Mouse (Mus musculus) adrenal gland, postnatal 10 days (tissue): Measurements from ENCODE around the gene Cdc42. TPM values are rescaled to one million over a fixed set of nuclear protein-coding genes. Genes with fewer than 3 reads are reported as not detected.
A peak's percentile ranks its signal among the peaks of the same experiment; 100 is the strongest.

Source experiments
- DNase-seq: peaks from one replicate; pipeline ENCODE4 v3.0.0; 2021; ENCODE audit warnings: mixed read lengths
- total RNA-seq, 2 experiments: library from RNA; stranded (reverse); gene quantifications; 2 replicates each; pipeline ENCODE4 v1.2.3; 2021

Cdc42 gene
- total RNA-seq, 2 experiments from 2014 or later: 348 to 351 TPM

DNA sequence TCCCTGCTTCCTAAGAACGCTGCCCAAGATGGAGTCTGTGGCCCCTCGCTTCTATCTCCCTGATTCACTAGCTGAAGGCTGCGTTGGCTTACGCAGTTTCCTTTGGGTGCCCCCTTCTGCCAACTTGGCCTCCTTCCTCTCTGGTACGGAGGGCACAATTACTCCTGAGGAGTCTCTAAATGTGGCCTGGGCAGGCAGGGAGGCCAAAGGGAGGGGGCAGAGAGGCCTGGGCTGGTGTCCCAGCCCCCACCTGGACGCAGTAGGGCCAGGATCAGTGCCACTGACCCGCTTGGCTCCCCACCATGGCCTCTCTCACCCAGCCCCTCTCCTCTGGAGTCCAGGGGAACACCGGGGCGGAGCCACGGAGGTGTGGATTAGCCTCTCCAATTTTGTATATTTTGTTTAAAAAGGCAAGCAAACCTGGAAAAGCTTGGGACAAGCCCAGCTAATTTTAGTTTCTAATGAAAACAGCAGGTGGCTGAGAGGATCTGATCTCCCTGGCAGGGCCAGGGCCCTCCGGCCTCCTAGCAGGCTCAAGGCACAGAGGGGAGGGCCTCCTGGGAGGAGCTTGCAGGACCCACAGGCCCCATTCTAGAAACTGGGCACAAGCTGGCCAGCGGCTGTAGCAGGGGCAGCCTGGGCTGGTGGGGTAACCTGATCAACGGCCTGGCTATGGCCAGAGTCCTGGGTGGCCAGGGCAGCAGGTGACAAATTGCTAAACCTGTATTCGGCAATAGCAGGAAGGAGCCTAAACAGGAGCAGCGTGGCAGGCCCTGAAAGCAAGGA is 71.5 kb downstream of the Cdc42 start:
- no peak for DNase-seq

DNA sequence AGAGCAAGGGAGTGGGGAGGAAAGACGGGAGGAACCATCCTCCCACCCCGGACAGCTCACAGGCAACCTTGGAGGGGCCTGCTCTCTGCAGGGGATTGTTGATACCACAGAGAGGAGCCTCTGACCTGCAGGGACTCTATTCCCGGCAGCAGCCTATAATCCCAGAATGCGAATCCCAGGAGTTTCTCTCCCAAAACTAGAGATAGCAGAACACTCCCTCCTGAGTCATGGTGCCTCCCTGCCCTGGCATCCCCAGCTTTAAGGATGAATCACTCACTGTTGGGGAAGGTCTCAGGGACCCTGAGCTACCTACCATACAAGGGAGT is 74.2 kb downstream of the Cdc42 start:
- DNase-seq: peak; percentile 32

DNA sequence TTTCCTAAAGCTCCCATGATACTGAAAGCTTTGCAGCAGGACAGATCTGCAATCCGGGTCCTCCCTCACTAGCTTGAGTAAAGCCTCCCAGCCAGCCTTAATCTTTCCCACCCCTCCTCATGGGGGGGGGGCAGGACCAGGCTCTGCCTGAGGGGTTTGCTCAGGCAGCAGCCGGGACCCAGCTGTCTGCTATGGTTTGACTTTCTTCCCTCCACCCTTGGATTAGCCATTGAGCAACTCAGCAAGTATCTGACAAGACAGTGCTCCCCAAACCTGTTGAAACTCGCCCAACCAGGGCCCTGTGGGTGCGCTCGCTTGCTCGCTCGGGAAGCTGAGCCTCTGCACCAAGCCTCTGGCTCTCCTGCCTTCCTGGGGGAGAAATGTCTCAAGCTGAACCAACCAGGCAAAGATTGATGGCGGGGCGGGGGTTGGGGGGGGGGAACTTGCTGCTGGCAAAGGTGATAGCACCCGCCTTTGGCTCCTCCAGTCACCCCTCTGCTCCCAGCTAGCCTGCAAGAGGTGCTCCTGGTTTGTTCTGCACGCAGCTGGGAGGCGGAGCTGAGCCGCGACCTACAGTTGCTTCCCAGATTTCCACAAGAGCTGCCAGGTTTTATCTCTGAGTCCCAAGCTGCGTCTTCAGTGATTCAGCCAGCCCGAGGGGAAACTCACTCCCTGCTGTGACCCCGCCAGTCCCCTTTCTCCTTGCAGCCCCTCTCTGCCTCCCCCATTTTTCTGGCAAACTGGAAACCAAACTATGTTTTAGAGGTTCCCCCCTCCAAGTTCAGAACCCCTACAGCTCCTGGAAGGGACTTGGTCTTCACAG is 74.7 kb downstream of the Cdc42 start:
- peak; percentile 71 for DNase-seq

DNA sequence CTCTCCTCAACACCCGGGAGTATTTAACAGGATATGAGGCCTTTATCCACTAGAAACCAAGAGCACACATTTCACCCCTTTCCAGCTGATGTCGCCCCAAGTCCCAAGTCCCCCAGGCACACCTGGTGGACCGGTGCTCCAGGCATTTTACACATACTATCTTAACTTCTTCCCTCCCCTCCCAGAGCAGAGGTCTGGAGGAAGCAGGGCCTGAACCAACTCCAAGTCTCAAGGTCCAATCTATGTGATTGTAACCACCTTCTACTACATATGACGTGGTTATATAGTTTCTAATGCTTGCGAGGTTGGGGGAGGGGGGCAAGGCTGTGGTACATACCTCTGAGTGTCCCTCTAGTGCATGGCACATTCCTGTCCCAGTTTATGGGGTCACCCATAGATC is 75.4 kb downstream of the Cdc42 start:
- no peak for DNase-seq

GRCm38 (mm10) chr4:137281273-137281672 is 76.2 kb downstream of the Cdc42 start:
- DNase-seq: no peak

DNA sequence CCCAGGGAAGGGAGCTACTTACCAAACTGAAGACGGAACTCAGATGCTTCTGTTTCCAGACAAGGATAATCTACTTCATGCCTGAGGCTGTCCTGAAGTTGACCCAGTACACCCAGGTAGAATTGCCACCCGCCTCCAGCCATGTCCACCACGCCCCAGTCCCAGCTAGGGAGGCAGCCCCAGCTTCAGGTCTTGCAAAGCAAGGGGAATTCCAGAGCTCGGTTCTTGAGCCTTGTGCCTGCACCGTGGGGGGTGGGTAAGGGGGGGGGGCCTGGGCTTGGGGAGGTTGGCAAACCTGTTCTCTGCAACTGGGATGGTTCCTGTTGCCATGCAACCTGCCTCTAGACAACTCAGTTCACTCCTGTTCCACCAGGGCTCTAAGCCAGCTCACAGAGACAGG is 78.2 kb downstream of the Cdc42 start:
- DNase-seq: no peak

GRCm38 (mm10) chr4:137278144-137279040 is 79.1 kb downstream of the Cdc42 start:
- DNase-seq: no peak

DNA sequence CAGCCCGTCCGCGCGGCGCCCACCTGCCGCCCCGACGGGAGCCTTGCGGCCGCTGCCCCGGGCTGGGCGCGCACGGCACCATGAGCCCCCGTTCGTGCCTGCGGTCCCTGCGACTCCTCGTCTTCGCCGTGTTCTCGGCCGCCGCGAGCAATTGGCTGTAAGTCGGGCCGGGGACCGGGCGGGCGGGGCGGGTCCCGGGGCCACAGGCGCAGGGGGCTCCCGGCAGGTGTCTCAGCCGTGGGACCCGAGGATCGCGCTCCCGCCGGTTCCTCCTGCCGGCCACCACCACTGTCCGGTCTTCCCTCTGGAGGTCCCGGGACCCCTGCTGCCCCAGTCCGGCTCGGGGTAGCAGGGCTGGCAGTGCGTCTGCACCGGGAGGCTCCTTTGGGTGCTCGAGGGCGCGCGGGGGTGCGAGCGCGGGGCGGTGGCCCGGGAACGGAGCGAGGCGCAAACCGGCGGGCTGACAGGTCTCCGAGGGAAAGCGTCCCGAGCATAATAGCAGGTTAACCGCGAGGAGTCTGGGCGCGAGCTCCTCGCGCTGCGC is 79.8 kb downstream of the Cdc42 start:
- DNase-seq: no peak

GRCm38 (mm10) chr4:137277166-137277513 is 80.4 kb downstream of the Cdc42 start, which contains the start of gene Wnt4:
Gene Wnt4 (plus strand): TSS chr4:137277489.
- peak; percentile 92 for DNase-seq

DNA sequence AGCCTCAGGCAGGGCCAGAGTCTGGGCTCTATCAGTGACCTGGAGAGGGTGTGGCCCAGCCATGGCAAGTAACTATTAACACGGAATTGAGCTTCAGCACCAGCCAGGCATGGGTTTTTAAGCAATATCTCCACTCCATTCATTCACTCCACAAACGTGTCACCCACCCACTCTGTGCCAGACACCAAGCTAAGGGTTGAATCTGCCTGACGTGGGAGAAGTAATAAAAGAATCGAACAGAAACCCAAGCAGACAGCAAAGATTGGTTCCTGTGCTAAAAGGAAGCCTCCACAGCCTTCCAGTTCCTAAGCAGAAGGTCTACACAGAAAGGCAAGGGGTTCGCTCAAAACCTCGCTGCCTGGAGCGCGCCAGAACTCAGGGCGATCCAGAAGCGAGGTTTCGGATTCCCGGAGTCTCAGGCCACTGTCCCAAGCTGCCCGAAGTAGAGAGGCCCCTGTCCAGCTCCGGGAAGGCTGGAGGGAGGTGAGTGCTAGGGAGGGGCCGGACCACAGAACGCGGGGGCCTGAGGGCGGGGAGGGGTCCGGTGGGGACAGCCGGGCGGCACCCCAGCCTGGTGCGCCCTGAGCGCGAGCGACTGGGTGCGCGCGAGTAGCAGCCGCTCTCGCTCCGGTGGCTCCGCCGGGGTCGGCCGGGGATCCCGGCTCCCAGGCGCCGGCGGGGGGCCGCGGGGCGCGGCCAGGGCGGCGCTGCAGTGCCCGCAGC is 80.9 kb downstream of the Cdc42 start:
- DNase-seq: no peak

GRCm38 (mm10) chr4:137274304-137274703 is 83.2 kb downstream of the Cdc42 start:
- DNase-seq: no peak

DNA sequence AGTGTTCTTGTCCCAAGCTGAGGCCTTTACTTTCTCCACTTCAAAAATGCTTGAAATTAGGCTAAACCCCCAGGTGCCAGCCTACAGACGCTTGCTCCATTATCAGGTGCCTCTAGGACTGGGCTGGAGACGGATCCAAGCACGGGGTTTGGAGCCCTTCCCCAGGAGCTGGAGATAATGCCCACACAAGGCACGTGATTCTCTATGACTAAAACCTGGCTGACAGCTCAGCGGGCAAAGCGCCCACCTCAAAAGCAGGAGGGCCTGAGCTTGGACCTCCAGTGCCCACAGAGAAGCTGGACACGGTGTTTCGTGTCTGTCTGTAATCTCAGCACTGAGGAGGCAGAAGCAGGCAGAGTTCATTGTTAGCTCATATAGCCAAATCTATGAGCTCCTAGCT is 85.7 kb downstream of the Cdc42 start:
- DNase-seq: no peak

Other genes with a start within 250 kb of the Cdc42 start
- gene Wnt4, start 80.2 kb downstream of the Cdc42 start, total RNA-seq: 10 to 100 TPM; 39.5 to 53.0 TPM
- not detected for gene Cela3a, start 52.1 kb upstream of the Cdc42 start, total RNA-seq
- gene Cela3b, start 72.8 kb upstream of the Cdc42 start, total RNA-seq: not detected
- gene 1700013G24Rik, start 95.6 kb upstream of the Cdc42 start, total RNA-seq: not detected
- 100 to 1,000 TPM; 191 to 264 TPM for gene Hspg2, start 111.0 kb upstream of the Cdc42 start, total RNA-seq
- not detected for gene Ldlrad2, start 216.8 kb upstream of the Cdc42 start, total RNA-seq
- gene Usp48, start 236.0 kb upstream of the Cdc42 start, total RNA-seq: 100 to 1,000 TPM in 1 of 2 experiments, 10 to 100 TPM in 1; 76.5 to 113 TPM